Mouse (Mus musculus): ENCODE data around the gene Ppfia4.

Ppfia4 gene

DNA sequence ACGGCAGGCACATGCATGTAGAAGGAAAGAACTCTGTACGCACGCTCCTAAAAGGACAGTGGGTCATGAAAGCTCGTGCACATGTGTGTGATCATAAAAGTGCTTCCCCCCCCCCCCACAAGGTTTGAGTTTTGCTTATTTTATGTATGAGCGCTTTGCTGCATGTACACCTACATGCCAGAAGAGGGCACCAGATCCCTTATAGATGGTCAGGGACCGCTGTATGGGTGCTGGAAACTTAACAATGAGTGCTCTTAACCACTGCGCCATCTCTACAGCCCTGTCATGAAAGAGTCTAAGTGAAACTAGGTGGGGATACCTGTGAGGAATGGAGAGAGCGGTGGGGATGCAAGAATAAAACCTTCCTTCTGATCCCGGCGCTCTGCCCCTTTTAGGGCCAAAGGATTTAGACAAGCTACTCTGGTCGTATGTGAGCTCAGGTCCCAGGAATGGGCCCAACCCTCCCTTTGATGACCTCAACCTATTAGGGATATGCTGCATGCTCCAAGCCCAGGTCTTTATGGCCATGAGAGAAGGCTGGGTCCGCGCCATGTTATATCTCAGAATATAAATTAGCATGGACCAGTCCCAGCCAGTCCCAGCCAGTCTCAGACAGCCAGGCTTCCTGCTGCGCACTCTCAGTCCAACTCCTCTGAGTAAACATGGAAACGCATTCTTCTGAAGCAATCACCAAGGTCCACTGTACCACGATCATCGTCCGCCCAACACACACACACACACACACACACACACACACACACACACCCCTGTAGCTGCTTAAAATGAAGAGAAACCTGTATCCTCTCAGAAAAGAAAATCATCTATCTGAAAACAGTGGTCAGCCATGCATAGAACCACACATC, 7.3 kb upstream of the Ppfia4 start:
- peak; percentile 21 for DNase-seq (ENCODE audit: extremely low read depth, low read depth)

DNA sequence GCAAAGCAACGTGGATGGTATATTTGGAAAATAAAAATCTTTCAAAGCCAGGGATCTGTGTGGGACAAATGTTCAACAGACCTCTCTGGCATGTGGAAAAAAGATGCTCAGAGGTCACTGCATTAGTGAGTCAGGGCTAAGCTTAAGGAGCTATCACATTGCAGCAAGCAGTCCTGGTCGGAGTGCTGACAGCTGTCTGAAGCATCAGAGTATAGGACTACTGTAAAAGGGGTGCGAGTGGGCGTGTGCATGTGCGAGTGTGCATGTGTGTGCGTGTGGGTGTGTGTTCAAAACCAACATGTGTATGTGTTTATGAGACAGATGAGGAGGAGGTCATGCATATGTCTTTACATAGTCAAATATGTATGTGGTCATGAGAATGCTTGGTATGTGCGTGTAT, 6.4 kb upstream of the Ppfia4 start:
- DNase-seq (ENCODE audit: extremely low read depth, low read depth) = no peak

DNA sequence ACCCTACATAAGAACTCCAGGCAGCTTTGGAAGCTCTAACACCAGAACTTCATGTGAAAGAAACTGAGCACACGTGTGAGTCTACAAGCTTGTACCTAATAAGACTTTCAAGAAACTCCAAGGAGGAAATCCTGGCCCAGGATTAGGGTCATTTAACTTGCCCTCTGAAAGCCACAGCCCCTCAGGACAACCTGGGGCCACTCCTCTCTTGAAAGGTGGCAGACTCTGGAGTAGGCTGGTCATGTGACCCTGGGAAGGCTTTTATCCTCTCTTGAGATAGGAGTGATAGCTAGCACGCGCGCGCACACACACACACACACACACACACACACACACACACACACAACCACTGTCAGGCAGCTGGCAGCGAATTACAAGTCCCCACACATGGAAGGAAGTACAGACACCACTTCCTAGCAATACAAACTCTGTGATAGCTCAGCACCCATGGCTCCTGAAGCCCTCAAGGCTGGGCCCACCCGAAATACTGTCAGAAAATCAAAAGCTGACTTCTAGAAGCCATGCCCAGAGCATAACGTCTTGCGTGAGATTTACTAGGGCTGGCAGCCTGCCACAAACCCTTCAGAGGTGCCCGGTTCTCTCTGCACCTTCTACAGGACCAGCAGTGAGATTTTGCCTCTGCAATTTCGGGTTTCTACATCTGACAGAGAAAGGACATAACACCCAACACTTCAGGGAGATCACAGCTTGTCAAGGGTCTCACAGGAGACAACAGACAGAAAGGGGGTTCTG, 4.4 kb upstream of the Ppfia4 start:
- DNase-seq (ENCODE audit: extremely low read depth, low read depth) = no peak

- DNase-seq (ENCODE audit: extremely low read depth, low read depth) = no peak
These were observed 3.4 kb upstream of the Ppfia4 start for GRCm38 (mm10) chr1:134335924-134336810.

DNA sequence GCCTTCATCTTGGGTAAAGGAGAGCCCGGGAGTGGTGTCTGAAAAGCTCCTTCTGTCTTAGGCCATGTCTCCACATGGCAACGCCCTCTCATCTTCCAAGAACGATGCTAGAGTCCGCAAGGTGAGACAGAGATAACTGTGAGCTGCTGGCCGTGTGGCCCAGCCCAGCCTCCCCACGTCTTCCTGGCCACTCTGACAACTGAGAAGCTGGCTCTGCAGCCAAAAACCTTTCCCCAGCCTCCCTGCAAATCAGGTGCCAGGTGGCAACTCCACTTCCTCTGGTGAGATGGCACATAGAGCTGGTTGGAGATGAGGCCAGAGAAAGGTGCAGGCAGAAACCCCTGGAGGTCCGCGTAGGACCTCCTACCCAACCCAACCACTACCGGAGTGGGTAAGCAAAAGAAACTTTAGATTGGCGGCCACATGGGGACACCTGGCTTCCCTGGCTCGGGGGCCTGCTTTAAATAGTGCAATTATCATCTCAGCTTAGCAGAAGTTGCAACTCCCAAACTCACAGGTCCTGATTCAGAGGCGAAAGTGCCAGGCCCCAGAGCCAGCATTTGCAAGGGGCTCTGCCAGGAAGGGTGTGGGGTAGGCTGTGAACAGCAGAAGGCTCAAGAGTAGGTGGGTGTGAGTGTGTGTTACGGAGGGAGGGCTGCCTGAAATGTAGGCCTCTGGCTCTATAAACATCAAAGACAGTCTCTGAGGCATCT, 2.6 kb upstream of the Ppfia4 start:
- DNase-seq (ENCODE audit: extremely low read depth, low read depth) = no peak

DNA sequence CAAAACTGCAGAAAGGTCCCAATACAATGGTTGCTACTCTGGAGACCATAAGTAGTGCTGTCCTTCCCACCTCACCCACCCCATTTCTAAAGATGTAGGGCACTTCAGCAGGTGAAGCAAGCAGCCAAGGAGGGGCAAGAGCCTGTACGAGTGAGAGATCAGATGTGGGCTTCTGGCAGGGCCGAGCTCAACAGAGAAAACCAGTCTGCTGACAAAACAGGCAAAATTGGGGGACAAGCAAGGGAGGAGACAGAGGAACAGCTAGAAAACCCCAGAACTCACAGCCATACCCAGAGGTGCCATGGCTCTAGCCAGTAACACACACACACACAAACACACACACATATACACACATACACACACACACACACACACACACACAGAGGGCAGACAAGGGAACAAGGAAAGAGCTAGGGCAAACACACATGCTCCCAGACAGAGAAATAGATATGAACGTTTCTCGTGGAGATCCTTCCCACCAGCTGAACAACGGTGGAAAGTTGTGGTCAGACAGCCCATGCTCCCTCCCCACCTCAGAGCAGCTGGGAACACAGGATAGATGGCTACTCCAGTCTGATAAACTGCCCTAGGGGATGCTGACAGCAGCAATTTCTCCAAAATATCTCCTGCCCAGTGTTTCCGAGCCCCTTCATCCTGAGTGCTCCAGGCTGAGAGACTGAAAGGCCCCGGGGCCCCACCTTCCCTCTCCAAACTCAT, 1.5 kb upstream of the Ppfia4 start:
- DNase-seq (ENCODE audit: extremely low read depth, low read depth) = no peak

- no peak for DNase-seq (ENCODE audit: extremely low read depth, low read depth)
These were observed 813 bp upstream of the Ppfia4 start for GRCm38 (mm10) chr1:134333371-134334110.

DNA sequence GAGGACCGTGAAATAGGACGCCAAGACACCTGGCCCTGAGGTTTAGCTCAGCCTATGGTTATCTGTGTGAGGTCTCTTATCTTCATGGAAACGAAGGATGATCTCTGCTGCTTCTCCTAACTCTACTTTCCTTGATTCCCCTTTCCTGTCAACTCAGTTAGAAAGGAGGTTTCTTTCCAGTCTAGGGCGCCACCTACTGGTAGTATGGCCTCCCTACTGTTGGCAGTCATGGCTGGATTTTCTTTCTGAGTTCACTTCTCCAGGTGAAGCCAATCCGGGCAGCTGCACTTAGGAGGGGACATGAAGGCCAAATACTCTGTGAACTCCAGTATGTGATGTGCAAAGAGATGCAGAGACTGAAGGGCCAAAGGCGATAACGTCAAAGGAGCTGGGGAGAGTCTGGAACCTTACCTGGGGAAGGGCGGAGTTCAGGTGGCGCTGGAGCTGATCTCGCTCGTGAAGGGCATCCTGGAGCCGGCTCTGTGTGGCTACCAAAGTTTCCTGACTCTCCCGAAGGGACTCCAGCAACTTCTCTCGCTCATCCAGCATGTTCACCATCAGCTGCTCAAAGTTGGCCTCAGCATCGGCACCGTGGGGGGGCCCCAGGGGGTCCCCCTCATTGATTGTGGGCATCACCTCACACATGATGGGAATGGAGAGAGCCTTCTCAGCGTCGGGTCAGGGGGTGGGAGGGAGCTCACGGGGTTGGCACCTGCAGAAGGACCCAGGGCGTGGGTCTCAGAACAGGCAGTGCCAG, 671 bp downstream of the Ppfia4 start:
- DNase-seq (ENCODE audit: extremely low read depth, low read depth) = peak; percentile 28

- no peak for DNase-seq (ENCODE audit: extremely low read depth, low read depth)
These were observed 5.8 kb downstream of the Ppfia4 start for GRCm38 (mm10) chr1:134326841-134327346.

DNA sequence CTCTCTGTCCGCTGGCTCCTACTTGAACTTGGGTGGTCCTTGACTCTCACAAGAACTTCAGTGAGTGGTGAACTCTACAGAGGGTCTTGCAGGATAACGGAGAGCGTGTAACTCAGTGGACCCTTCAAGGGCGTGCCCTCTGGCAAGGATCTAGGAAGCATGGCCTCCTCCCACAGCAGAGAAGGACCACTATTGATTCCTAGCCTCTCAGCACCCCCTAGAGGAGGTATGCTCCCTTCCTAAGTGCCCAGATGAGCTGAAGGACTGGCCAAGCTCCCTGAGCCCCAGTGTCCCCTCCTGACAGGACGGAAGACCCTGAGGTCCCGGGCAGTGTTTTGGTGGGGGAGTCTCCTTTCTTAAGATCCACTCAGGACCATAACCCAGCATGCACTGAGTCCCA, 10.1 kb downstream of the Ppfia4 start:
- no peak for DNase-seq (ENCODE audit: extremely low read depth, low read depth)

- no peak for DNase-seq (ENCODE audit: extremely low read depth, low read depth)
These were observed 11.9 kb downstream of the Ppfia4 start for GRCm38 (mm10) chr1:134320691-134321301.

- no peak for DNase-seq (ENCODE audit: extremely low read depth, low read depth)
These were observed 14.5 kb downstream of the Ppfia4 start for GRCm38 (mm10) chr1:134318261-134318660.

GRCm38 (mm10) chr1:134316361-134316760, 16.4 kb downstream of the Ppfia4 start:
- DNase-seq (ENCODE audit: extremely low read depth, low read depth) = no peak

DNA sequence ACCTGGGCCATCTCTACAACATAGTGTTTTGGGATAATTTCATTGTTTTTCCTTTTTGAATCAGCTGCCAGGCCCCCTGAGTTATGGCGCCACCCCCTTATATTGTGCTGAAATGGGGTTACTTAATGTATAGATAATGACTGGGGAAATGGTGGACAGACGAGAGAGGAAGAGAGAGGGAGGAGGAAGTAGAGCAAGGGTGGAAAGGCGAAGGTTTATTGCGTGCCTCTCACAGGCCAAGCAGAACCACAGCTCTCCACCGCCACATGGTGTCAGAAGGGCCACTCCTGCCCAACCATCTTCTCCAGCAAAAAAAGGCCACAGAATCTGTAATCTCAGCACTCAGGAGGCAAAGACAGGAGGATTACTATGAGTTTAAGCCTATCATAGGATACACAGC, 17.5 kb downstream of the Ppfia4 start:
- no peak for DNase-seq (ENCODE audit: extremely low read depth, low read depth)

- no peak for DNase-seq (ENCODE audit: extremely low read depth, low read depth)
These were observed 21.0 kb downstream of the Ppfia4 start for GRCm38 (mm10) chr1:134311760-134312159.

GRCm38 (mm10) chr1:134310729-134311128, 22.0 kb downstream of the Ppfia4 start:
- DNase-seq (ENCODE audit: extremely low read depth, low read depth) = no peak

DNA sequence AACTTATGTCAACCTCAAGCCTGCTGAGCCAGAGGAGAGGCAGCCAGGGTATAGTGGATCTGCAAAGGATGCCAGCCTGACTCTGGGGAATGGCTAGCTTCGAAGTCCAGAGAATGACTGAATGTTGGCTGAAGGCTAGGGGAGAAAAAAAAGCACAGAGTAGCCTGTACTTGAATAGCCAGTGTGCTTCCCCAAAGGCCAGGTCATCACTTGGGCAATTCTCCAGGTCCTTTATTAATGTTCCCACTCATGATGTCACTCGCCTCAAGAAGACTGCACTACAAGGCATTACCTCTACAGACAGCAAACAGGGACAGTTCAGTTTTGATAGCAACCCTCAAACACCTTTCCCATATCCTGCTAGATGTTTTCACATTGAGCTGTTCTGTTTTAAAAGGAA, 22.4 kb downstream of the Ppfia4 start:
- no peak for DNase-seq (ENCODE audit: extremely low read depth, low read depth)

DNA sequence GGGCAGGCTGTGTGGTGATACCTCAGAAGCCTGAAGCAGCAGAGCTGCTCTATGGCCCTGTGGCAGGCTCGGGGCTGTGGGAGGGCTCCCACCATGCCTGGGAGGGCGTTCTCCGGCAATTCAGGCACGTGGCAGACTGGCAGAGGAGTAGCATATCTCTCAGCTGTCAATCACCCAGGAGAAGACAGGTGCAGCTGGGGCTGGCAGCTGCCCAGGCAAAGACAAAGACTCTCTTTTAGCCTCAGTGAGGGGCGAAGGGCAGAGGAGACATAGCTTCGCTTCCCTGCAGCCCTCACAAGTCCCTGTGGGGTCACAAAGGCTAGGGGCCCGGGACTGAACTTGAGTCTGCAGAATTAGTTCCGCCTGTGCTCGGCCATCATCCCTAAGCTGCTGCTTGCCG, 25.3 kb downstream of the Ppfia4 start:
- no peak for DNase-seq (ENCODE audit: extremely low read depth, low read depth)

Data from MEL-GATA-1-ER (cell line).